Mouse (Mus musculus): ENCODE results near the gene Mylk2.
A peak's percentile ranks its signal among the peaks of the same experiment; 100 is the strongest.

Gene Mylk2

GRCm38 (mm10) chr2:152914310-152915120, 3.4 kb downstream of the Mylk2 start:
- peak; percentile 91 to 93 for DNase-seq (ENCODE audit: low spot score in 2 of 2)

GRCm38 (mm10) chr2:152915453-152915852, 4.3 kb downstream of the Mylk2 start:
- no peak for DNase-seq (ENCODE audit: low spot score in 2 of 2)

GRCm38 (mm10) chr2:152916111-152916510, 5.0 kb downstream of the Mylk2 start:
- DNase-seq (ENCODE audit: low spot score in 2 of 2): no peak

- no peak for DNase-seq (ENCODE audit: low spot score in 2 of 2)
Measured at GRCm38 (mm10) chr2:152917671-152918070, 6.5 kb downstream of the Mylk2 start.

GRCm38 (mm10) chr2:152922376-152922775, 11.2 kb downstream of the Mylk2 start:
- DNase-seq (ENCODE audit: low spot score in 2 of 2): no peak

- DNase-seq (ENCODE audit: low spot score in 2 of 2): no peak
Measured at GRCm38 (mm10) chr2:152923621-152924020, 12.5 kb downstream of the Mylk2 start.

GRCm38 (mm10) chr2:152924128-152924527, 13.0 kb downstream of the Mylk2 start:
- no peak for DNase-seq (ENCODE audit: low spot score in 2 of 2)

- no peak for DNase-seq (ENCODE audit: low spot score in 2 of 2)
Measured at GRCm38 (mm10) chr2:152924543-152924942, 13.4 kb downstream of the Mylk2 start.

GRCm38 (mm10) chr2:152925189-152925872, 14.2 kb downstream of the Mylk2 start:
- no peak for DNase-seq (ENCODE audit: low spot score in 2 of 2)

- DNase-seq (ENCODE audit: low spot score in 2 of 2): no peak
Measured at GRCm38 (mm10) chr2:152926896-152927295, 15.7 kb downstream of the Mylk2 start.

- no peak for DNase-seq (ENCODE audit: low spot score in 2 of 2)
Measured at GRCm38 (mm10) chr2:152927371-152927770, 16.2 kb downstream of the Mylk2 start.

GRCm38 (mm10) chr2:152928219-152928987, 17.3 kb downstream of the Mylk2 start:
- DNase-seq (ENCODE audit: low spot score in 2 of 2): no peak

GRCm38 (mm10) chr2:152928988-152929370, 17.8 kb downstream of the Mylk2 start:
- no peak for DNase-seq (ENCODE audit: low spot score in 2 of 2)

- DNase-seq (ENCODE audit: low spot score in 2 of 2): no peak
Measured at GRCm38 (mm10) chr2:152930276-152930675, 19.1 kb downstream of the Mylk2 start.

- DNase-seq (ENCODE audit: low spot score in 2 of 2): no peak
Measured at GRCm38 (mm10) chr2:152931456-152932160, 20.5 kb downstream of the Mylk2 start.

GRCm38 (mm10) chr2:152933048-152933447, 21.9 kb downstream of the Mylk2 start, which contains the start of gene Foxs1:
Gene Foxs1, minus strand, starts transcription at chr2:152933208.
- no peak for DNase-seq (ENCODE audit: low spot score in 2 of 2)

GRCm38 (mm10) chr2:152933614-152934013, 22.5 kb downstream of the Mylk2 start:
- peak in 1 of 2 experiments; percentile 63 for DNase-seq (ENCODE audit: low spot score in 2 of 2)

- no peak for DNase-seq (ENCODE audit: low spot score in 2 of 2)
Measured at GRCm38 (mm10) chr2:152939846-152940245, 28.7 kb downstream of the Mylk2 start.

- no peak for DNase-seq (ENCODE audit: low spot score in 2 of 2)
Measured at GRCm38 (mm10) chr2:152941106-152941505, 30.0 kb downstream of the Mylk2 start.

GRCm38 (mm10) chr2:152941776-152942175, 30.6 kb downstream of the Mylk2 start:
- DNase-seq (ENCODE audit: low spot score in 2 of 2): no peak

GRCm38 (mm10) chr2:152942898-152943515, 31.9 kb downstream of the Mylk2 start:
- peak in 1 of 2 experiments; percentile 42 for DNase-seq (ENCODE audit: low spot score in 2 of 2)

Data from right cerebral cortex, postnatal 10 days (tissue).